Mouse (Mus musculus) hindbrain, embryonic 11.5 days (tissue): ENCODE measurements around the gene Coro2b. TPM values are rescaled to one million over a fixed set of nuclear protein-coding genes. Genes with fewer than 3 reads are reported as not detected.

Experiments used
- ATAC-seq: fragments of 200-750 bp; cut with Nextera tagmentation; 2 replicates; pipeline ENCODE4 v1.8.0; 2017; ENCODE audit warnings: mild to moderate bottlenecking, moderate TSS enrichment, moderate library complexity; ENCODE audit not compliant: low FRiP score
- DNase-seq: peaks from one replicate; pipeline ENCODE4 v3.0.0-alpha.2; 2015; ENCODE audit warnings: low spot score
- H3K27ac ChIP-seq: fragments of 300-500 bp; sonication (generic); 2 replicates; pipeline ENCODE4 v1.5.1; 2014; ENCODE audit warnings: mild to moderate bottlenecking, low read depth, low read length
- H3K27me3 ChIP-seq: fragments of 300-500 bp; sonication (generic); 2 replicates; pipeline ENCODE4 v1.6.1; 2014; ENCODE audit warnings: mild to moderate bottlenecking, low read length, moderate library complexity, mixed read lengths; ENCODE audit not compliant: control insufficient read depth, insufficient read depth
- H3K36me3 ChIP-seq: fragments of 300-500 bp; sonication (generic); 2 replicates; pipeline ENCODE4 v1.6.1; 2014; ENCODE audit warnings: mild to moderate bottlenecking, low read length, moderate library complexity, mixed read lengths; ENCODE audit not compliant: control insufficient read depth, insufficient read depth
- H3K4me1 ChIP-seq: fragments of 300-500 bp; sonication (generic); replicated peaks from 2 replicates; pipeline ENCODE4 v1.6.1; 2014; ENCODE audit warnings: low read length, mixed read lengths; ENCODE audit not compliant: control insufficient read depth, insufficient read depth
- H3K4me2 ChIP-seq: fragments of 300-500 bp; sonication (generic); replicated peaks from 2 replicates; pipeline ENCODE4 v1.6.1; 2014; ENCODE audit warnings: mild to moderate bottlenecking, low read depth, low read length
- H3K4me3 ChIP-seq: fragments of 300-500 bp; sonication (generic); 2 replicates; pipeline ENCODE4 v1.5.1; 2014; ENCODE audit warnings: low read depth, low read length
- H3K9ac ChIP-seq: fragments of 300-500 bp; sonication (generic); 2 replicates; pipeline ENCODE4 v1.6.1; 2014; ENCODE audit warnings: low read depth, low read length
- H3K9me3 ChIP-seq: fragments of 300-500 bp; sonication (generic); 2 replicates; pipeline ENCODE4 v1.6.1; 2016; ENCODE audit warnings: low read length; ENCODE audit not compliant: control insufficient read depth
- WGBS: fragments of 180-500 bp; shearing (Covaris S2); extraction: QIAGEN DNeasy Blood & Tissue Kit; methylation state at CpG from one replicate; pipeline ENCODE4 v1.1.7; 2014; 5-methylcytosine and 5-hydroxymethylcytosine counted together
- polyA plus RNA-seq: library from polyadenylated mRNA; unstranded; fragments of >200 nt; fragmentation: Nextera tagmentation; extraction: Ambion mirVana; gene quantifications from 2 replicates; pipeline ENCODE4 v1.2.1, GENCODE M21; 2014

Coro2b gene
- polyA plus RNA-seq, 1 experiment from 2014 or later = 20.5 TPM

GRCm38 (mm10) chr9:62426021-62426420 is 110.8 kb downstream of the Coro2b start:
- Histone ChIP-seq H3K4me1 (no peaks in the 10 kb centered on the region), H3K9me3 (no peaks in the 10 kb centered on the region), H3K4me3 (no peak overlapping the region), H3K27ac (no peak overlapping the region), H3K9ac (no peak overlapping the region), H3K4me2 (no peak overlapping the region), H3K36me3 (peaks cover 8% of the 10 kb centered on the region; the same call in 1 of the 2 replicates), H3K27me3 (no peaks in the 10 kb centered on the region)
- DNase-seq = no peak
- WGBS = 83% methylated on average over 19 of the region's 19 CpGs
- ATAC-seq = no peak

GRCm38 (mm10) chr9:62425265-62425664 is 111.6 kb downstream of the Coro2b start:
- no peak overlapping the region for H3K27ac ChIP-seq
- DNase-seq = no peak

GRCm38 (mm10) chr9:62423871-62424270 is 113.0 kb downstream of the Coro2b start:
- no peaks in the 10 kb centered on the region for H3K27me3 ChIP-seq
- H3K27ac ChIP-seq = no peak overlapping the region
- no peak overlapping the region for H3K9ac ChIP-seq
- no peaks in the 10 kb centered on the region for H3K9me3 ChIP-seq
- DNase-seq = no peak
- peaks cover under 1% of the 10 kb centered on the region; the same call in 1 of the 2 replicates for H3K36me3 ChIP-seq
- 95% methylated on average over 10 of the region's 10 CpGs for WGBS
- no peak overlapping the region for H3K4me3 ChIP-seq
- H3K4me1 ChIP-seq = peaks cover 3% of the 10 kb centered on the region; the same call in 1 of the 2 replicates
- H3K4me2 ChIP-seq = no peak overlapping the region
- no peak for ATAC-seq

More at GRCm38 (mm10) chr9:62425265-62425664, 111.6 kb downstream of the Coro2b start:
- no peaks in the 10 kb centered on the region for H3K27me3 ChIP-seq
- ATAC-seq = no peak
- 67% methylated on average over 5 of the region's 5 CpGs for WGBS
- no peak overlapping the region for H3K4me2 ChIP-seq
- H3K9me3 ChIP-seq = no peaks in the 10 kb centered on the region
- no peak overlapping the region for H3K9ac ChIP-seq
- H3K36me3 ChIP-seq = peaks cover 3% of the 10 kb centered on the region; the same call in 1 of the 2 replicates
- H3K4me3 ChIP-seq = no peak overlapping the region
- peaks cover 3% of the 10 kb centered on the region; the same call in 1 of the 2 replicates for H3K4me1 ChIP-seq

- H3K9ac ChIP-seq = no peak overlapping the region
- DNase-seq = no peak
- no peak overlapping the region for H3K4me3 ChIP-seq
- H3K4me2 ChIP-seq = no peak overlapping the region
- peaks cover 3% of the 10 kb centered on the region; the same call in 1 of the 2 replicates for H3K36me3 ChIP-seq
- H3K9me3 ChIP-seq = no peaks in the 10 kb centered on the region
- no peak for ATAC-seq
- no peaks in the 10 kb centered on the region for H3K27me3 ChIP-seq
- peaks cover 3% of the 10 kb centered on the region; the same call in 1 of the 2 replicates for H3K4me1 ChIP-seq
- 87% methylated on average over 10 of the region's 10 CpGs for WGBS
- H3K27ac ChIP-seq = no peak overlapping the region
These were observed 113.9 kb downstream of the Coro2b start for GRCm38 (mm10) chr9:62422926-62423325.

- Histone ChIP-seq H3K9me3 (no peaks in the 10 kb centered on the region), H3K27me3 (no peaks in the 10 kb centered on the region), H3K4me1 (peaks cover 3% of the 10 kb centered on the region; the same call in 1 of the 2 replicates), H3K27ac (no peak overlapping the region), H3K9ac (no peak overlapping the region), H3K36me3 (peaks cover 3% of the 10 kb centered on the region; the same call in 1 of the 2 replicates), H3K4me3 (no peak overlapping the region), H3K4me2 (no peak overlapping the region)
- DNase-seq = no peak
- ATAC-seq = no peak
- 97% methylated on average over 6 of the region's 6 CpGs for WGBS
These were observed 114.9 kb downstream of the Coro2b start for GRCm38 (mm10) chr9:62421911-62422310.

- WGBS = 4% methylated on average over 13 of the region's 13 CpGs
- no peaks in the 10 kb centered on the region for H3K9me3 ChIP-seq
- H3K27me3 ChIP-seq = no peaks in the 10 kb centered on the region
- H3K4me1 ChIP-seq = peaks cover 3% of the 10 kb centered on the region; the same call in 1 of the 2 replicates
- ATAC-seq (peak; percentile 27; the same call in 1 of the 2 replicates), DNase-seq (peak; percentile 59)
- H3K4me2 ChIP-seq = peak overlapping the region; percentile 8; the same call in 1 of the 2 replicates
- no peak overlapping the region for H3K27ac ChIP-seq
- H3K9ac ChIP-seq = 0 out of 2 replicates have a peak overlapping the region, but pooled peaks have one; percentile 4
- H3K36me3 ChIP-seq = peaks cover 3% of the 10 kb centered on the region; the same call in 1 of the 2 replicates
- H3K4me3 ChIP-seq = no peak overlapping the region
These were observed 115.8 kb downstream of the Coro2b start for GRCm38 (mm10) chr9:62421027-62421426.

- H3K36me3 ChIP-seq = peaks cover 3% of the 10 kb centered on the region; the same call in 1 of the 2 replicates
- 0 out of 2 replicates have a peak overlapping the region, but pooled peaks have one; percentile 4 for H3K9ac ChIP-seq
- no peak overlapping the region for H3K27ac ChIP-seq
- 37% methylated on average over 9 of the region's 10 CpGs for WGBS
- no peak for ATAC-seq
- H3K4me3 ChIP-seq = no peak overlapping the region
- peaks cover 3% of the 10 kb centered on the region; the same call in 1 of the 2 replicates for H3K4me1 ChIP-seq
- no peaks in the 10 kb centered on the region for H3K9me3 ChIP-seq
- DNase-seq = no peak
- H3K4me2 ChIP-seq = no peak overlapping the region
- no peaks in the 10 kb centered on the region for H3K27me3 ChIP-seq
These were observed 116.5 kb downstream of the Coro2b start for GRCm38 (mm10) chr9:62420261-62420917.

- no peak overlapping the region for H3K4me2 ChIP-seq
- peaks cover 3% of the 10 kb centered on the region; the same call in 1 of the 2 replicates for H3K36me3 ChIP-seq
- no peak overlapping the region for H3K4me3 ChIP-seq
- H3K27me3 ChIP-seq = no peaks in the 10 kb centered on the region
- ATAC-seq (no peak), DNase-seq (no peak)
- H3K4me1 ChIP-seq = peaks cover 7% of the 10 kb centered on the region
- H3K27ac ChIP-seq = no peak overlapping the region
- H3K9me3 ChIP-seq = no peaks in the 10 kb centered on the region
- 62% methylated on average over 5 of the region's 5 CpGs for WGBS
- no peak overlapping the region for H3K9ac ChIP-seq
These were observed 118.1 kb downstream of the Coro2b start for GRCm38 (mm10) chr9:62418742-62419141.
